In genomic region chr10:37231936-37232556, GRCm38 (mm10) we compare ENCODE assay signal across 8 mouse cellular contexts.
DNase-seq lines count a peak whose midpoint lies in the region; ATAC-seq and TF ChIP-seq lines count a peak whose summit lies in the region.

No protein-coding gene starts in this region.

- WGBS in bone marrow, adult 2 months, result 2% methylated on average over 11 of the region's 12 CpGs
- WGBS in forebrain, postnatal 0 days, result 16% methylated on average over 11 of the region's 12 CpGs
- 14% methylated on average over 10 of the region's 12 CpGs for WGBS in intestine, embryonic 14.5 days
- 9% methylated on average over 9 of the region's 12 CpGs for WGBS in lung, embryonic 14.5 days
- WGBS in neural tube, embryonic 14.5 days, result 12% methylated on average over 11 of the region's 12 CpGs

- no peak for TF ChIP-seq CTCF in bone marrow, adult 2 months (IDR thresholded peaks at IDR 0.05; ENCODE audit: control insufficient read depth, insufficient read depth, low read length)
- no peak for TF ChIP-seq CTCF in forebrain, postnatal 0 days (IDR thresholded peaks at IDR 0.05; ENCODE audit: low read depth)
- no peak for TF ChIP-seq CTCF in lung, embryonic 14.5 days (IDR thresholded peaks at IDR 0.05; ENCODE audit: low read depth)

- peak; percentile 24 to 57 for DNase-seq in adrenal gland, adult (ENCODE audit: inconsistent age in 2 of 2, low spot score in 1 of 2)
- no peak for DNase-seq in adrenal gland, adult 2 months
- peak; percentile 22 for DNase-seq in forebrain, postnatal 0 days
- peak; percentile 59 for DNase-seq in intestine, embryonic 14.5 days (ENCODE audit: low spot score)
- DNase-seq in lung, embryonic 14.5 days, result peak; percentile 49
- DNase-seq in yolk sac, embryonic 10.5 days (ENCODE audit: low spot score), result peak; percentile 79

- H3K36me3 ChIP-seq in forebrain, postnatal 0 days (ENCODE audit: insufficient read depth), result no peaks in the 10 kb centered on the region
- H3K36me3 ChIP-seq in intestine, embryonic 14.5 days (ENCODE audit: control insufficient read depth, insufficient read depth, low read length), result no peaks in the 10 kb centered on the region
- H3K36me3 ChIP-seq in lung, embryonic 14.5 days (ENCODE audit: insufficient read depth), result no peaks in the 10 kb centered on the region
- H3K36me3 ChIP-seq in neural tube, embryonic 14.5 days (ENCODE audit: control insufficient read depth, insufficient read depth, low read length), result no peaks in the 10 kb centered on the region

- peak overlapping the region; percentile 17; the same call in 1 of the 2 replicates for H3K4me2 ChIP-seq in forebrain, postnatal 0 days (ENCODE audit: low read depth)
- peak overlapping the region; percentile 40 for H3K4me2 ChIP-seq in intestine, embryonic 14.5 days (ENCODE audit: low read length)
- H3K4me2 ChIP-seq in lung, embryonic 14.5 days, result peak overlapping the region; percentile 47
- peak overlapping the region; percentile 35 for H3K4me2 ChIP-seq in neural tube, embryonic 14.5 days (ENCODE audit: low read depth, low read length)

- 0 out of 2 replicates have a peak overlapping the region, but pooled peaks have one; percentile 18 for H3K9ac ChIP-seq in forebrain, postnatal 0 days
- no peak overlapping the region for H3K9ac ChIP-seq in intestine, embryonic 14.5 days (ENCODE audit: low read length)
- H3K9ac ChIP-seq in lung, embryonic 14.5 days, result peak overlapping the region; percentile 9; the same call in 1 of the 2 replicates
- H3K9ac ChIP-seq in neural tube, embryonic 14.5 days (replicated peaks; ENCODE audit: low read depth, low read length), result no peak overlapping the region

- H3K4me1 ChIP-seq in bone marrow, adult 2 months (ENCODE audit: control insufficient read depth, insufficient read depth, low read length), result peaks cover 7% of the 10 kb centered on the region; the same call in 1 of the 2 replicates
- H3K4me1 ChIP-seq in forebrain, postnatal 0 days (ENCODE audit: insufficient read depth), result no peaks in the 10 kb centered on the region
- H3K4me1 ChIP-seq in intestine, embryonic 14.5 days (replicated peaks; ENCODE audit: control insufficient read depth, insufficient read depth, low read length), result peaks cover 5% of the 10 kb centered on the region; the same call in 1 of the 2 replicates
- no peaks in the 10 kb centered on the region for H3K4me1 ChIP-seq in lung, embryonic 14.5 days (ENCODE audit: insufficient read depth)
- 0 out of 2 replicates have a peak, but pooled peaks cover 3% of the 10 kb centered on the region for H3K4me1 ChIP-seq in neural tube, embryonic 14.5 days (ENCODE audit: control insufficient read depth, insufficient read depth, low read length)

- peak overlapping the region; percentile 49 for H3K4me3 ChIP-seq in bone marrow, adult 2 months (replicated peaks; ENCODE audit: control insufficient read depth, low read depth, low read length)
- H3K4me3 ChIP-seq in forebrain, postnatal 0 days (ENCODE audit: low read depth, low read length), result no peak overlapping the region
- no peak overlapping the region for H3K4me3 ChIP-seq in intestine, embryonic 14.5 days (ENCODE audit: low read depth, low read length)
- no peak overlapping the region for H3K4me3 ChIP-seq in lung, embryonic 14.5 days (ENCODE audit: low read depth, low read length)
- no peak overlapping the region for H3K4me3 ChIP-seq in neural tube, embryonic 14.5 days (ENCODE audit: low read depth, low read length)

- ATAC-seq in forebrain, postnatal 0 days, result peak; percentile 76
- peak; percentile 50 for ATAC-seq in intestine, embryonic 14.5 days (replicated peaks; ENCODE audit: low FRiP score, low TSS enrichment, low read depth)
- ATAC-seq in lung, embryonic 14.5 days (ENCODE audit: insufficient read depth), result peak; percentile 88
- ATAC-seq in neural tube, embryonic 14.5 days (ENCODE audit: low read depth), result peak; percentile 80

- H3K9me3 ChIP-seq in forebrain, postnatal 0 days (ENCODE audit: low read length), result no peaks in the 10 kb centered on the region
- no peaks in the 10 kb centered on the region for H3K9me3 ChIP-seq in intestine, embryonic 14.5 days (ENCODE audit: control insufficient read depth, low read length)
- no peaks in the 10 kb centered on the region for H3K9me3 ChIP-seq in lung, embryonic 14.5 days (ENCODE audit: low read depth, low read length)
- no peaks in the 10 kb centered on the region for H3K9me3 ChIP-seq in neural tube, embryonic 14.5 days (ENCODE audit: control insufficient read depth, low read length)

- H3K27me3 ChIP-seq in forebrain, postnatal 0 days (ENCODE audit: insufficient read depth, low read length), result no peaks in the 10 kb centered on the region
- H3K27me3 ChIP-seq in intestine, embryonic 14.5 days (replicated peaks; ENCODE audit: control insufficient read depth, insufficient read depth, low read length), result no peaks in the 10 kb centered on the region
- H3K27me3 ChIP-seq in lung, embryonic 14.5 days (ENCODE audit: insufficient read depth, low read length), result no peaks in the 10 kb centered on the region
- no peaks in the 10 kb centered on the region for H3K27me3 ChIP-seq in neural tube, embryonic 14.5 days (ENCODE audit: control insufficient read depth, insufficient read depth, low read length)

- no peak for TF ChIP-seq POLR2A in bone marrow, adult 2 months (IDR thresholded peaks at IDR 0.05; ENCODE audit: borderline replicate concordance, control insufficient read depth, low read depth, low read length)

- peak overlapping the region; percentile 77 for H3K27ac ChIP-seq in bone marrow, adult 2 months (ENCODE audit: control insufficient read depth, insufficient read depth, low read depth, low read length, poor library complexity)
- no peak overlapping the region for H3K27ac ChIP-seq in forebrain, postnatal 0 days (ENCODE audit: low read depth, low read length)
- peak overlapping the region; percentile 55; the same call in 1 of the 2 replicates for H3K27ac ChIP-seq in intestine, embryonic 14.5 days (ENCODE audit: low read depth)
- H3K27ac ChIP-seq in lung, embryonic 14.5 days (ENCODE audit: low read depth), result peak overlapping the region; percentile 42
- no peak overlapping the region for H3K27ac ChIP-seq in neural tube, embryonic 14.5 days (ENCODE audit: low read depth, low read length)

Comparison
In these comparisons a context has a peak if more than half of its experiments do, and no peak if none do; other contexts are left out.
1. H3K27ac ChIP-seq: peak in bone marrow, adult 2 months (single experiment), intestine, embryonic 14.5 days (single experiment) and lung, embryonic 14.5 days (single experiment); none in forebrain, postnatal 0 days (single experiment) and neural tube, embryonic 14.5 days (single experiment).
2. H3K9ac ChIP-seq: peak in forebrain, postnatal 0 days (single experiment) and lung, embryonic 14.5 days (single experiment); none in intestine, embryonic 14.5 days (single experiment) and neural tube, embryonic 14.5 days (single experiment).
3. Peak in every context shown above with its lines, with median percentiles within 50 percentile points of each other: ATAC-seq and H3K4me2 ChIP-seq.